Mouse (Mus musculus) ES-E14 (cell line): ENCODE measurements around the gene Esrrg. TPM values are rescaled to one million over a fixed set of nuclear protein-coding genes. Genes with fewer than 3 reads are reported as not detected.

Experiments
- DNase-seq: peaks from one replicate; pipeline ENCODE4 v3.0.0-alpha.2; 2013; ENCODE audit warnings: low read depth, low spot score
- H3K27ac ChIP-seq: 2 replicates; pipeline ENCODE4 v1.5.1; 2012; ENCODE audit warnings: low read depth, mild to moderate bottlenecking, low read length, moderate library complexity, mixed read lengths; ENCODE audit not compliant: poor library complexity, insufficient read depth, severe bottlenecking
- H3K36me3 ChIP-seq: 2 replicates; pipeline ENCODE4 v1.6.1; 2012; ENCODE audit warnings: mild to moderate bottlenecking, low read length, moderate library complexity, mixed read lengths; ENCODE audit not compliant: control insufficient read depth, poor library complexity, insufficient read depth, severe bottlenecking
- H3K4me1 ChIP-seq, 2 experiments: fragments of 150-350 bp in 1 of 2; sonication (generic) in 1 of 2; 2 replicates each; pipeline ENCODE4 v1.6.1; 2012; ENCODE audit warnings: low read length in 2 of 2, mild to moderate bottlenecking in 1 of 2, mixed read lengths in 1 of 2; ENCODE audit not compliant: control insufficient read depth in 2 of 2, insufficient read depth in 2 of 2, poor library complexity in 1 of 2
- H3K4me3 ChIP-seq, 2 experiments: fragments of 150-350 bp in 1 of 2; sonication (generic) in 1 of 2; 2 replicates each; pipeline ENCODE4 v1.5.1; 2012; ENCODE audit warnings: low read length in 2 of 2, low read depth in 1 of 2, mild to moderate bottlenecking in 1 of 2, mixed read lengths in 1 of 2; ENCODE audit not compliant: insufficient read depth in 1 of 2, poor library complexity in 1 of 2, severe bottlenecking in 1 of 2
- H3K9ac ChIP-seq: 2 replicates; pipeline ENCODE4 v1.6.1; 2012; ENCODE audit warnings: low read depth, mild to moderate bottlenecking, low read length, mixed read lengths; ENCODE audit not compliant: poor library complexity, insufficient read depth, severe bottlenecking
- H3K9me3 ChIP-seq: fragments of 150-350 bp; sonication (generic); 2 replicates; pipeline ENCODE4 v1.6.1; 2012; ENCODE audit warnings: low read depth, mild to moderate bottlenecking, low read length; ENCODE audit not compliant: control insufficient read depth, insufficient read depth
- CHD2 ChIP-seq: IDR thresholded peaks from 2 replicates; pipeline ENCODE4 v1.6.1; 2014; ENCODE audit warnings: mild to moderate bottlenecking, low read depth, low read length, inconsistent platforms
- HCFC1 ChIP-seq: IDR thresholded peaks from 2 replicates; pipeline ENCODE4 v1.6.1; 2012; ENCODE audit warnings: low read length, inconsistent platforms, borderline replicate concordance; ENCODE audit not compliant: insufficient read depth
- MAFK ChIP-seq: IDR thresholded peaks from 2 replicates; pipeline ENCODE4 v1.6.1; 2014; ENCODE audit warnings: mild to moderate bottlenecking, low read depth, low read length, inconsistent platforms; ENCODE audit not compliant: insufficient read depth
- ZC3H11A ChIP-seq: IDR thresholded peaks from 2 replicates; pipeline ENCODE4 v1.6.1; 2012; ENCODE audit warnings: low read depth, mild to moderate bottlenecking, inconsistent platforms, low read length, borderline replicate concordance
- ZNF384 ChIP-seq: IDR thresholded peaks from 2 replicates; pipeline ENCODE4 v1.6.1; 2012; ENCODE audit warnings: low read depth, low read length, inconsistent platforms
- in situ Hi-C, 2 experiments: fragments of 600-800 bp; cut with MboI; formaldehyde crosslinking; loops; one replicate each; pipeline ENCODE4 v1.15.1; 2025; ENCODE audit warnings: low sequenced_read_pairs in 2 of 2, inconsistent platforms in 1 of 2; ENCODE audit not compliant: unreplicated experiment in 2 of 2
- total RNA-seq: library from RNA; depleted of rRNA; stranded (reverse); fragments of 300-350 nt; gene quantifications from 2 replicates; pipeline ENCODE4 v1.2.3, GENCODE M21; 2012

The Esrrg gene
- total RNA-seq, 1 experiment, result 0.09 TPM

- in situ Hi-C loops, result no loop called here
- no peaks in the 10 kb centered on the region for H3K36me3 ChIP-seq
- H3K4me1 ChIP-seq, result no peaks in the 10 kb centered on the region
- H3K27ac ChIP-seq, result no peak overlapping the region
- H3K4me3 ChIP-seq, result no peak overlapping the region
- H3K9me3 ChIP-seq, result no peaks in the 10 kb centered on the region
- TF ChIP-seq ZNF384, result no peak
- no peak for TF ChIP-seq HCFC1
- no peak for TF ChIP-seq ZC3H11A
- TF ChIP-seq MAFK, result no peak
- TF ChIP-seq CHD2, result no peak
- DNase-seq, result no peak
- H3K9ac ChIP-seq, result no peak overlapping the region
These were observed 201.0 kb downstream of the Esrrg start for GRCm38 (mm10) chr1:187809546-187809945.

- no peaks in the 10 kb centered on the region for H3K4me1 ChIP-seq
- no peak for DNase-seq
- H3K9ac ChIP-seq, result no peak overlapping the region
- no peaks in the 10 kb centered on the region for H3K36me3 ChIP-seq
- no peak for TF ChIP-seq ZNF384
- no peak for TF ChIP-seq CHD2
- no peak for TF ChIP-seq HCFC1
- no peak for TF ChIP-seq MAFK
- no peak for TF ChIP-seq ZC3H11A
- H3K9me3 ChIP-seq, result no peaks in the 10 kb centered on the region
- H3K27ac ChIP-seq, result no peak overlapping the region
- no peak overlapping the region for H3K4me3 ChIP-seq
- in situ Hi-C loops, result no loop called here
These were observed 210.8 kb downstream of the Esrrg start for GRCm38 (mm10) chr1:187819406-187819805.

DNA sequence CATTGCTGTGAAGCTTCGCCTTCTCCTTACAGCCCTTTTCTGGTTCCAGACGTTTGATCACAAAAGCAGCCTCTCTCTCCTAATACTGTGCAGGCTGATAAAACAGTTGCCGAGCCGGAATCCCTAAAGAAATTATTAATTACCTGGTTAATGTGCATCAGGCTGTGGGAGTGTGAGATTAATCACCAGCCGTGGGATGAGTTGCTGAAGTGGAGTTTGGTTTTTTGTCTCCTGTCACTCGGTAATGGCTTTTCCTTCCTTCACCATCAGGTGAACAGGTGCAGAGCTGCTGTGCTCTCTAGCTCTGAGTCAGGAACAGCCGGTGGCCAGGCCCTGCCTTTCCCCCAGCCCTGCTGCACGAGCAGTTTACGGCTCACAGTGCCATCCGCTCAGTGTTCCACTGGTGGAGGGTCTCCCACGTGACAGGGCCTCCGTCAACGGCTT lies 212.8 kb downstream of the Esrrg start:
- no peak overlapping the region for H3K4me3 ChIP-seq

DNA sequence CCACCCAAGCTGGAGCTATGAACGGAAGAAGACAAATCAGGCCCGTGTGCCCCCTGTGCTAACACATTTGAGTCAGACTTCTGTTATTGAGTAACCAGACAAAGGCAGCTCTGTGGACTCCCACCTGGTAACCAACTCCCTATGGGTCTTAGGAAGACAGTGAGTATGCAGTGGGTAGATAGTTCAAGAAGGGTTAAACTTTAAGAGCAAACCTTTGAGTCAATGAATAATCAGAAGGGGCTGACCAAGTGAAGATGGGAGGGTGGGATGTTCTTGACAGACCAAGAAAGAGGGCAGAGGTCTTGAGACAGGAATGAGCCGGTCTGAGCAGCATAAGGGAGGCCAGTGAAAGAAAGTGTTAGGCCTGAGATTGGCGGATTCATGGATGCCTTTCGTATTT lies 214.8 kb downstream of the Esrrg start:
- H3K4me1 ChIP-seq, result no peaks in the 10 kb centered on the region
- H3K27ac ChIP-seq, result no peak overlapping the region
- no peaks in the 10 kb centered on the region for H3K36me3 ChIP-seq
- TF ChIP-seq CHD2 (no peak), ZNF384 (no peak), HCFC1 (no peak), MAFK (no peak)
- no peak overlapping the region for H3K4me3 ChIP-seq
- in situ Hi-C loops, result no loop called here
- no peak for DNase-seq
- no peaks in the 10 kb centered on the region for H3K9me3 ChIP-seq
- no peak overlapping the region for H3K9ac ChIP-seq

More for the DNA sequence above, 212.8 kb downstream of the Esrrg start:
- Histone ChIP-seq H3K36me3 (no peaks in the 10 kb centered on the region), H3K9me3 (no peaks in the 10 kb centered on the region), H3K9ac (no peak overlapping the region), H3K27ac (no peak overlapping the region), H3K4me1 (no peaks in the 10 kb centered on the region)
- no peak for DNase-seq
- in situ Hi-C loops, result no loop called here
- TF ChIP-seq MAFK (no peak), ZC3H11A (no peak), HCFC1 (no peak), ZNF384 (no peak), CHD2 (no peak)

GRCm38 (mm10) chr1:187825421-187826097 lies 217.0 kb downstream of the Esrrg start:
- no peak overlapping the region for H3K9ac ChIP-seq
- H3K9me3 ChIP-seq, result no peaks in the 10 kb centered on the region
- H3K4me3 ChIP-seq, result no peak overlapping the region
- H3K36me3 ChIP-seq, result no peaks in the 10 kb centered on the region
- no peak for DNase-seq
- TF ChIP-seq ZC3H11A (no peak), HCFC1 (no peak), MAFK (no peak), CHD2 (no peak), ZNF384 (no peak)
- no peak overlapping the region for H3K27ac ChIP-seq
- in situ Hi-C loops, result no loop called here
- H3K4me1 ChIP-seq, result no peaks in the 10 kb centered on the region
